Mouse (Mus musculus): ENCODE data around the gene Cep170.
"Not testable (repeated sequence)": the region's sequence is repeated elsewhere in the genome, so short reads cannot be mapped to it uniquely, and the experiment has no call there.

The Cep170 gene

DNA sequence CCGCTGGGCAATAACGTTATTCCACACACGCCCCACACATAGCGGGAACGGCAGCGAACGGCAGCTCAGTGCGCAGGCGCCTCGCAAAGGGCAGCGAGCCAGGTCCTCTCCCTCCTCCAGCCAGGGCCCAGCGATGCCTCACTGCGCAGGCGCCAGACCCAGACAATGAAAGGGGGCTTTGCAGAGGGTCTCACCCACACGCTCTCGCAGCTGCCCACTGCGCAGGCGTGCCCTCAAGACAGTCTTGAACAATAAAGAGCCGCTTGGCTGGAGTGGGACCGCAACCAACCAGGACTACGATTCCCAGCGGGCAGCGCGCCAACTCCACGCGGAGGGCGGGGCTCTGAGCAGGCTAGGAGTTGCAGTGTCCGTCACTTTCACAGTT lies at the start of gene Cep170:
Gene Cep170, minus strand, starts transcription at position 32 of the 385 bp plus-strand sequence.
- DNase-seq (ENCODE audit: low spot score) = peak; percentile 94

GRCm38 (mm10) chr1:176861981-176862644 lies 48.2 kb upstream of the Cep170 start:
- peak; percentile 94 for DNase-seq (ENCODE audit: low spot score)

- peak; percentile 34 for DNase-seq (ENCODE audit: low spot score)
Observed at GRCm38 (mm10) chr1:176852813-176853590, 39.1 kb upstream of the Cep170 start.

DNA sequence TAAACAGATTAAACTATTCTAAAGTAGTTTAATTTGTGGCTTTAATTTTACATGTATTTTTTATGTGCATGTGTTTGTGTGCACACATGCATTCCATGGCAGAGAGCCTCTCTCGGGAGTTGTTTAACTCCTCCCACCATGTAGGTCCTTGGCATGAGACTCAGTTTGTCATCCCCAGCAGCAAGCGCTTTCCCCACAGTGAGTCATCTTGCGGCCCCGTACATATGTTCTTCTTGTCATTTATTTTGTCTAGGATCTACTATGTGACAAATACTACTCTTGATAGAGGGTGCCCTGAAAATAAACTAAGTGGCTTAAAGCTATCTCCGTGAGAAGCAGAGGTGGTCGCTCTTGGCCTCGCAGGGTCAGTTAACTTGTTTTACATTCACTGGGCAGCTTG lies 37.5 kb upstream of the Cep170 start:
- DNase-seq (ENCODE audit: low spot score) = no peak

- peak; percentile 76 for DNase-seq (ENCODE audit: low spot score)
Observed at GRCm38 (mm10) chr1:176849377-176849776, 35.5 kb upstream of the Cep170 start.

GRCm38 (mm10) chr1:176848613-176849290 lies 34.9 kb upstream of the Cep170 start:
- DNase-seq (ENCODE audit: low spot score) = no peak

DNA sequence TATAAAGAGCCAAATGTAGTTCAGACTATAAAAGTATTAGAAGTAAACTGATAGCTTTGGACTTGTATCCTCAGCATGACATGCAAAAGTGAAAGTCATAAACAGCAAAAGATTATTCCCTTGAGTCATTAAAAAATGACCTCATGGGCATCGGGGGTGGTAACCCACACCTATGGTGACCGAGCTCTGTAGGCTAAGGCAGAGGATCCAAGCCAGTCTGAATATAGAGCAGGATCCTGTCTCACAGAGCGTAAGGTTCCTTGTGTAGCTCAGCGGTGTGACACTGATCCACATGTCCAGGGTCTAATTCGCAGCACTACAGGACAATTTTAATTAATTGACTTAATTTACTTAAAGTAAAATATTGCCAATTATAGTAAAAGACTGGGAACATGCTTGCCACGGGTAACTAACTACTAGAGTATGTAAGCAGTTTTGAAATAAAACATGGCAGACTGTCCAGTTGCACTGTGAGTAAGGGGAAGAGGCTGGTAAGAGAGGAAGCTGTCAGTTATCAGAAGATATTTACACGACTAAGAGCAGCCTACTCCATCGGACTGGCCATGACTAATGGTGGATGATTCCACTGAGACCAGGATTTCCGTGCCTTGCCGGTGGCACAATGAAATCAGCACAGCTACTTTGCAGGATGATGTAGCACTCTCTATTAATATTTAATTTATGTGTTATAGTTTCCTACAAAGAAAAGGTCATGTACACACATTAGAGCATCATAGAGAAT lies 33.4 kb upstream of the Cep170 start:
- no peak for DNase-seq (ENCODE audit: low spot score)

- no peak for DNase-seq (ENCODE audit: low spot score)
Observed at GRCm38 (mm10) chr1:176845082-176845977, 31.5 kb upstream of the Cep170 start.

- DNase-seq (ENCODE audit: low spot score) = not testable (repeated sequence)
Observed at GRCm38 (mm10) chr1:176836562-176836961, 22.7 kb upstream of the Cep170 start.

DNA sequence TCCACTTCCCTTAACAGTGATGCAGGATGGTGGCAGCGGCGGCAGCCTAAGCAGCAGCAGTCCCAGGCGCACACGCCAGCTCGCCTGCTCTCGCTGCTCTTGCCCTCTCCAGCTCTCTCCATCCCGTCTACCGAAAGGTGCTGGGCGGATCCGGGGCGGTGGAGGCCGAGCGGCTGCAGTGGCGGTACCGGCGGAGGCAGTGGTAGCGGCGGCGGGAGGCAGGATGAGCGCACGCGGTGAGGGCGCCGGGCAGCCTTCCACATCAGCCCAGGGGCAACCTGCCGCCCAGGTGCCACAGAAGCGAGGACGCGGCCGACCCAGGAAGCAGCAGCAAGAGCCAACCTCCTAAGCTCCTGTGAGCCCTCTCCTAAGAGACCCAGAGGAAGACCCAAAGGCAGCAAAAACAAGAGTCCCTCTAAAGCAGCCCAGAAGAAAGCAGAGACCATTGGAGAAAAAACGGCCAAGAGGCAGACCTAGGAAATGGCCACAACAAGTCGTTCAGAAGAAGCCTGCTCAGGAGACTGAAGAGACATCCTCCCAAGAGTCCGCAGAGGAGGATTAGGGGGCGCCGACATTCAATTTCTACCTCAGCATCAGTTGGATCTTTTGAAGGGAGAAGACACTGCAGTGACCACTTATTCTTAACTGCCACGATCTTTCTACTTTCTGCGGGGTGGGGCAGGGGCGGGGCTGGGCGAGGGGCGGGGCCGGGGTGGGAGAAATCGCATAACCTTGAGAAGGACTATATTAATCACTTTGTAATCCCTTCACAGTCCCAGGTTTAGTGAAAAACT lies 21.8 kb upstream of the Cep170 start:
- no peak for DNase-seq (ENCODE audit: low spot score)

GRCm38 (mm10) chr1:176834880-176835279 lies 21.0 kb upstream of the Cep170 start:
- no peak for DNase-seq (ENCODE audit: low spot score)

- peak; percentile 87 for DNase-seq (ENCODE audit: low spot score)
Observed at GRCm38 (mm10) chr1:176833948-176834347, 20.1 kb upstream of the Cep170 start.

GRCm38 (mm10) chr1:176833257-176833656 lies 19.4 kb upstream of the Cep170 start:
- peak; percentile 54 for DNase-seq (ENCODE audit: low spot score)

- DNase-seq (ENCODE audit: low spot score) = no peak
Observed at GRCm38 (mm10) chr1:176832607-176833006, 18.7 kb upstream of the Cep170 start.

- no peak for DNase-seq (ENCODE audit: low spot score)
Observed at GRCm38 (mm10) chr1:176832071-176832470, 18.2 kb upstream of the Cep170 start.

GRCm38 (mm10) chr1:176828666-176829065 lies 14.8 kb upstream of the Cep170 start:
- DNase-seq (ENCODE audit: low spot score) = no peak

DNA sequence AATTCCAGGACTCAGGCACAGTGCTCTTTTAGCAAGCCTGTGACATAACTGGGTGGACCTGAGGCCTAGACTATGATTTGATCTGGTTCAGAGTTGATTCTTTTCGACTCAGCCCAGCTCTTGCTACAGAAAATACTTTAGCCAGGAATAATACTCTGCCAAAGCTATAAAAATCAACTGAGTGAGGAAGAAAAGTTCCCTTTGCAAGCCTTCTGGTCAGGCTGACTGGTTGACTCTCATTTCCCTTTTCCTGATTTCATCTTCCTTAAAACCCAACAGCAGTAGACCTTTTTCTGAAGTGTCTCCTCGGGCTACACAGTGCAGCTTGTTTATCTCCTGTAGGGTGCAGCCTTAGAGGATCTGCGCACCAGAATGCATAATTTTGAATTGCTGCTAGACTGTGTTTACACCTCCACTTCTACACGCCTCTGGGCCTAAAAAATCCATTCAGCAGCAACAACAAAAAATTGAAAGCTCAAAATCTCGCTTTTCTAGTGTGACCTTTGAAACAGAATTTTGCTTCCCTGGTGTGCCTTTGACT lies 14.1 kb upstream of the Cep170 start:
- DNase-seq (ENCODE audit: low spot score) = no peak

DNA sequence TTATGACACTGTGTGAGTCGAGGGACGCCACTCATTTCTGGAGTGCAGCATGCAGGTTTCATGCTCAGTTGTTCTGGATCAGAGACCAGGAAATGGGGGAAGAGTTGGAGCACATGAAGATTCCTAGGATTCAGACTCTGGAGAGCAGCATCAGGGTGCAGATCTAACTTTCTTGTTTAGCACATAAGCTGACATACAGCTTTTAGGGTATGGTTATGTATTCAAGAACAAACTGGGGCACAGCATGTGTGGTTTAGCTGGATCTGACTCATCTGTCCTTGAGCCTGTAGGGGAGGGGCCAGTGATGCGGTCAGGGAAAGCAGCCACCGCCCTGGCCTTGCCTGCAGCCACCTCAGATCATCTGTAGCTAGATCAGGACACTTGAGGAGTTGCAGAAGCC lies 13.5 kb upstream of the Cep170 start:
- DNase-seq (ENCODE audit: low spot score) = no peak

DNA sequence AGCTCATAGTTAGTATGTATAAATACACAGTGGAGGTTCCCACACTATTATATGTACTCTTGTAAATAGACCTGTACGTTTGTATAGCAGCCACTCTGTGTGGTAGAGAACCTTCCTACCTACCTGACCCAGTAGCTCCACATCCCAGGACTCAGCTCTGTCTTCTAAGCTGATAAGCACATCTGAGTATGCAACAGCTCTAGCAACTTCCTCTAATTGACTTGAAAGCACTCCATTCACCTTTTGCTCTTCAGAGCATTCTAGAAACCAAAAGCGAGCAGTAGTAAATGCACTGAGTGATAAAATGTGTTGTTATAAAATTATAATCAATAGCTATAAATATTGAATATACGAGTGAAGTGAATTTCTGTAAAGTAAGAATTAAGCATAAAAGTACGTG lies 13.1 kb upstream of the Cep170 start:
- no peak for DNase-seq (ENCODE audit: low spot score)

DNA sequence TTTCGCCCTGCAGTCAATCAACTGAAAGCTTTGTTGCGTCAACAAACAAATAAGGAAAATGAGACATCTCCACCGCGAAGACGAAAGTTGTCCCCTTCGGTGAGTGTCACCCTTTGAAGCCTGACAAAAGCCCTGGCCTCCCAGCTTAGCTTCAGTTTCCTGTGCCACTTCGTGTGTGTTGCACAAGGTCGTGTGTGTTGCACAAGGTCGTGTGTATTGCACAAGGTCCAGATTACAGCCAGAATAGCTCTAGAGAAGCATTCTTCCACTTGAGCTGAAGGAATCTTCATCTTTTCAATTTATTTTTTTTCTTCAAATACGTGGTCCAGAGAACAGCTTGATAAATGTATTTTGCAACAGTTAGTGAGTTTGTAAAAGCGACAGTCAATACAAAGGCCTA lies 12.3 kb upstream of the Cep170 start:
- DNase-seq (ENCODE audit: low spot score) = no peak

Data from adipocyte (in vitro differentiated cells).